Mouse (Mus musculus) embryonic facial prominence, embryonic 15.5 days (tissue): ENCODE data around the gene Rapgef5. TPM values are rescaled to one million over a fixed set of nuclear protein-coding genes. Genes with fewer than 3 reads are reported as not detected.

Experiments
- ATAC-seq: fragments of 200-750 bp; cut with Nextera tagmentation; 2 replicates; pipeline ENCODE4 v1.8.0; 2017; ENCODE audit warnings: low read depth, moderate TSS enrichment; ENCODE audit not compliant: insufficient number of reproducible peaks, low FRiP score, low TSS enrichment
- H3K27ac ChIP-seq: fragments of 300-500 bp; sonication (generic); replicated peaks from 2 replicates; pipeline ENCODE4 v1.5.1; 2015; ENCODE audit warnings: mild to moderate bottlenecking, inconsistent platforms
- H3K27me3 ChIP-seq: fragments of 300-500 bp; sonication (generic); 2 replicates; pipeline ENCODE4 v1.6.1; 2015; ENCODE audit warnings: inconsistent platforms
- H3K36me3 ChIP-seq: fragments of 300-500 bp; sonication (generic); 2 replicates; pipeline ENCODE4 v1.6.1; 2015; ENCODE audit warnings: mild to moderate bottlenecking, inconsistent platforms
- H3K4me1 ChIP-seq: fragments of 300-500 bp; sonication (generic); 2 replicates; pipeline ENCODE4 v1.6.1; 2015; ENCODE audit warnings: inconsistent platforms
- H3K4me2 ChIP-seq: fragments of 300-500 bp; sonication (generic); replicated peaks from 2 replicates; pipeline ENCODE4 v1.6.1; 2015; ENCODE audit warnings: mild to moderate bottlenecking, inconsistent platforms
- H3K4me3 ChIP-seq: fragments of 300-500 bp; sonication (generic); replicated peaks from 2 replicates; pipeline ENCODE4 v1.5.1; 2015; ENCODE audit warnings: mild to moderate bottlenecking, inconsistent platforms
- H3K9ac ChIP-seq: fragments of 300-500 bp; sonication (generic); 2 replicates; pipeline ENCODE4 v1.6.1; 2015; ENCODE audit warnings: inconsistent platforms
- H3K9me3 ChIP-seq: fragments of 300-500 bp; sonication (generic); replicated peaks from 2 replicates; pipeline ENCODE4 v1.6.1; 2016; ENCODE audit warnings: inconsistent platforms
- WGBS: fragments of 180-500 bp; shearing (Covaris S2); methylation state at CpG from one replicate; pipeline ENCODE4 v1.1.7; 2015; 5-methylcytosine and 5-hydroxymethylcytosine counted together
- polyA plus RNA-seq: library from polyadenylated mRNA; unstranded; fragments of >200 nt; fragmentation: Nextera tagmentation; extraction: Ambion mirVana; gene quantifications from 2 replicates; pipeline ENCODE4 v1.2.1, GENCODE M21; 2015

The Rapgef5 gene
- polyA plus RNA-seq, 1 experiment from 2014 or later: 8.6 TPM

DNA sequence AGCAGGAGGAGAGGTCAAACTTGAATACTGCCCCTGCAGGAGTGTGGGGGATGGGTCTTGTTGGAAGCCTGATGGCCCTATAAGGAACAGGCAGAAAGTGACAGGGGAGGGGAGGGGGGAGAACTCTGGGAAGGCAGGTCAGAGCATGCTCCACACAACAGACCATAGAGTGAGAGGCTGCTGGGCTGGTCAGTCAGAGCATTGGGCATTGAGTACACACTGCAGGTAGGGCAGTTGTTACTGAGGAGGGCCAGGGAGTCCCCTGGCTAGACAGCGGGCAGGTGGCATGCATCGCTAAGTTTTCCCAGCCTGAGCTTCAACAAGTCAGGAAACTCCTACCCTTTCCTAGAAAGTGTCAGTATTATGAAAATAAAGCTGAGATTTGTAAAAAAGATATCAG lies 106.7 kb downstream of the Rapgef5 start:
- no peaks in the 10 kb centered on the region for H3K27me3 ChIP-seq
- H3K9me3 ChIP-seq: no peaks in the 10 kb centered on the region

DNA sequence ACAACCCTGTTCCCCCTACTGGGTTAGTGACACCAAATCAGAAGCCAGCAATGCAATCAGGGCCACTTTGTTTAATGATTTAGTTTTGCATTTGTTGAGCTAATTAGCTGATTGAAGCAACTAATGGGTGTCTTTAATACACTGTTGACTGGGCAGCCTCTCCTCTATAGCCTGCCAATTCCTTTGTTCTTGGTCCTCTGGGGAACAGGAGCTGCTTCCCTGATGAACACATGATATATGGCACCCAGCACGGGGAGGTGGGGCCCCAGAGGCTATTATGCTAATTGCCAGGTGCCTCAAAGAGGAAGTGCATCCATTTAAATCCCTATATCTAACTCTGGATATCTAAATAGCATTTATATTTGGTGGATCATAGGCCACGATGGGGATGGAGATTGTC lies 111.0 kb downstream of the Rapgef5 start:
- ATAC-seq: peak; percentile 82
- no peak overlapping the region for H3K4me3 ChIP-seq
- no peak overlapping the region for H3K4me2 ChIP-seq
- H3K27ac ChIP-seq: no peak overlapping the region
- H3K9me3 ChIP-seq: no peaks in the 10 kb centered on the region
- H3K9ac ChIP-seq: no peak overlapping the region
- H3K4me1 ChIP-seq: no peaks in the 10 kb centered on the region
- 42% methylated on average over 2 of the region's 2 CpGs for WGBS
- H3K27me3 ChIP-seq: no peaks in the 10 kb centered on the region
- no peaks in the 10 kb centered on the region for H3K36me3 ChIP-seq

More for the DNA sequence above, 106.7 kb downstream of the Rapgef5 start:
- WGBS: 82% methylated on average over 2 of the region's 2 CpGs
- ATAC-seq: no peak
- Histone ChIP-seq H3K4me3 (no peak overlapping the region), H3K4me2 (no peak overlapping the region), H3K36me3 (no peaks in the 10 kb centered on the region), H3K27ac (no peak overlapping the region), H3K9ac (no peak overlapping the region), H3K4me1 (no peaks in the 10 kb centered on the region)

- H3K27ac ChIP-seq: no peak overlapping the region
- H3K4me3 ChIP-seq: no peak overlapping the region
- H3K9me3 ChIP-seq: no peaks in the 10 kb centered on the region
- H3K4me1 ChIP-seq: no peaks in the 10 kb centered on the region
- no peak overlapping the region for H3K9ac ChIP-seq
- no peak overlapping the region for H3K4me2 ChIP-seq
- no peak for ATAC-seq
- no peaks in the 10 kb centered on the region for H3K27me3 ChIP-seq
- no peaks in the 10 kb centered on the region for H3K36me3 ChIP-seq
- WGBS: 48% methylated on average over 18 of the region's 18 CpGs
Measured at GRCm38 (mm10) chr12:117628321-117629093, 112.2 kb downstream of the Rapgef5 start.

DNA sequence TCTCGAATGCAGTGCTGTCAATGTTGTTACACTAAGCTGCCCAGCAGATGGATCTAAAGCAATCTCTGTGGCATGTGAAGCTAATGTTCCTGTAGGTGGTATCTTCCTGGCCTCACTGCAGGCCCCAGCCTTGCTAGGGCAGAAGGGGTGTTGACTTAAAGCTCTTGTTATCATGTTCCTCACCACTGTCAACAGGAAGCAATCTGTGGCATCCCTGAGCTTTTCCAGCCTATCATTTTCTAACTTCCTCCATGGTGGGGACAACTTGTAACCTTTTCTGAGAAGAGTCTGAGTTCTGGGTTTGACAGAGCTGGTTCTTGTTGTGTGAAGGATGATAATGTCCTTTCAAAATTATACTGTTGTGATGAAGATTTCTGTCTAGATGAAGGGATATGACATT lies 115.9 kb downstream of the Rapgef5 start:
- Histone ChIP-seq H3K27me3 (no peaks in the 10 kb centered on the region), H3K27ac (no peak overlapping the region), H3K4me3 (no peak overlapping the region), H3K36me3 (no peaks in the 10 kb centered on the region), H3K9ac (no peak overlapping the region), H3K4me1 (no peaks in the 10 kb centered on the region), H3K4me2 (no peak overlapping the region), H3K9me3 (no peaks in the 10 kb centered on the region)
- WGBS: 52% methylated on average over 1 of the region's 1 CpGs
- no peak for ATAC-seq

DNA sequence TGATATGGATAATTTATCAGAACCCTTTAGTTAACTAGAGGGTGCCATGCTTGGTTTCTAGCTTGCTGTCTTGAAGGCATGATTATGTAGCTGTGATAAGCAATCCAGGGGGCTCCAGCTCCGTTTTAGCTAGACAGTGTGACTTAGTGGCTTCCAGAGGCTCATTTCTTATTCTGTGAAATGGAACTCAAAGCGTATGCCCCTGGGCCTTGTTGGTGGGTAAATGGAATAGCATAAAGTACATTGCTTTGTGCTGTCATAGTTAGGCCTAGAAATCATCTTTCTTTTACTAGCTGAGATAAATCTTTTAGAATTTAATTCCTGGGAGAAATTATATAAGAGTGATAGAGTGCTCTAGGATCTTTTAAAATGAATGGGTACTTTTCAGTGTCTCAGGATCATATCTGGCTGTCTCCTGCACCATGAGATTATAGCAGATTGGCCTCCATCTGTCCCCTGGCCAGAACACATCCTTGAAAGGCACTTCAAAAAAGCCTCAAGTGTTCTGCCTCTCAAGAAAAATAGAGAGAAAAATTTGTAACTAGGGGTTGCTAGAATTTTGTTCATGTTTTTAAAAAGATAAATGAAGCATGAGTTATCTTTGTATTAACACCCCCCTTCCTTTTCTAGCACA lies 120.0 kb downstream of the Rapgef5 start:
- Histone ChIP-seq H3K36me3 (no peaks in the 10 kb centered on the region), H3K9ac (no peak overlapping the region), H3K4me1 (no peaks in the 10 kb centered on the region), H3K9me3 (no peaks in the 10 kb centered on the region), H3K27ac (no peak overlapping the region), H3K27me3 (no peaks in the 10 kb centered on the region), H3K4me3 (no peak overlapping the region), H3K4me2 (no peak overlapping the region)
- 63% methylated on average over 2 of the region's 2 CpGs for WGBS
- ATAC-seq: no peak

DNA sequence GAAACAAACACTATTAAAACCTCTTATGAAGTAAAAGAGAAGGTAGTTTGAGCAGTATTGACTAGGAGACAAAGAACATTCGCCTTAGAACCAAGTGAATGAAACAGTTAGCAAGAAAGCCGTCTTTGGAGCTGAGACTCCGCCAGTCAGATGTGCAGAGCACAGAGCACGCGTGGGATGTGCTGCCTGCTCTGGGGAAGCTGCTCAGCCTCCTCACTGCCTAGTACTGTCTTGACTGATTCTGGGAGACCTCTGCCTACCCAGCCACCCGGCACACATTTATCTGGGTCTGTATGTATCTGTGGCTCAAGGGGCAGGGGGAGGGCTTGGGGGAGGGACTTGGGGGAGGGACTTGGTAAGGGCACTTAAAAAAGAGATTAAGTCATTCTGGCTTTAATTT lies 120.7 kb downstream of the Rapgef5 start:
- H3K4me2 ChIP-seq: no peak overlapping the region
- no peaks in the 10 kb centered on the region for H3K4me1 ChIP-seq
- H3K4me3 ChIP-seq: no peak overlapping the region
- H3K9me3 ChIP-seq: no peaks in the 10 kb centered on the region
- no peaks in the 10 kb centered on the region for H3K36me3 ChIP-seq
- no peak overlapping the region for H3K27ac ChIP-seq
- no peak overlapping the region for H3K9ac ChIP-seq
- no peak for ATAC-seq
- no peaks in the 10 kb centered on the region for H3K27me3 ChIP-seq
- WGBS: 80% methylated on average over 6 of the region's 6 CpGs

- H3K27me3 ChIP-seq: no peaks in the 10 kb centered on the region
- ATAC-seq: no peak
- H3K4me2 ChIP-seq: no peak overlapping the region
- no peaks in the 10 kb centered on the region for H3K4me1 ChIP-seq
- WGBS: 64% methylated on average over 2 of the region's 2 CpGs
- H3K4me3 ChIP-seq: no peak overlapping the region
- H3K36me3 ChIP-seq: no peaks in the 10 kb centered on the region
- no peaks in the 10 kb centered on the region for H3K9me3 ChIP-seq
- no peak overlapping the region for H3K27ac ChIP-seq
- H3K9ac ChIP-seq: no peak overlapping the region
Measured at GRCm38 (mm10) chr12:117638833-117639232, 122.6 kb downstream of the Rapgef5 start.

DNA sequence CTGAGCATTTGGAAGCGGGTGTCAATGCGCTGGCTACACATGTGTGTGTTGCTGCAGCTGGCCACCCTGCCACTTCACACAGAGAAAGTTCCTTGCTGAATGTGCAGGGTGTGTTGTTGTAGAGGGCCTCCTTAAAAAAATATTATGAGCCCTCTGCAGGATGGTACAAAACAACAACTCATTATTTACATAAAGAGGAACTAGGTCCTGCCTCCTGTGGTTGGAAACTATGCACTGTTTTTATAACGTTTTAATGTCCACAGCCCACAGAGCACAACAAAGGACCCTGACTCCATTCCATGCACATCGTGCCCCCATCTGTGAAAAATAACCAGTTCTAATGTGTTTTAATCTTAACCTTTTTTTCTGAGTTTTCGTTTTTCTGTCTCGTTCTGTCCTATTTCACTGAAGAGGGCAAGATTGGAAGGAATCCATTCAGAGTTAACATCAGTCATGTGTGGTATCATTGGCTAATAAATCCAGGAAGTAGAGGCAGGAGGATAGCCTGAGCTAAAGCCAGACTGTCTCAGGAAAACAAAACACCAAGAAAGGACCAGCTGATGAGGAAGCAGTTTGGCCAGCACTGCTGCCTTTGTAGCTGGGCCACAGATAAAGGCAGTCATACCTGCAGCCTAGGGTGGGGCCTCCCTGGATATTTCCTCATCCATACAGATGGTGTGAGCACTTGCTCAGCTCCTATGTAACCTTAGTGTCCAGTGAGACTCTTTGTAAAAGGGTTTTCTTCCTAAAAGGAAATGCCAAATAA lies 123.3 kb downstream of the Rapgef5 start:
- H3K27ac ChIP-seq: no peak overlapping the region
- no peak overlapping the region for H3K4me2 ChIP-seq
- H3K9ac ChIP-seq: no peak overlapping the region
- ATAC-seq: no peak
- no peaks in the 10 kb centered on the region for H3K9me3 ChIP-seq
- H3K27me3 ChIP-seq: no peaks in the 10 kb centered on the region
- H3K36me3 ChIP-seq: no peaks in the 10 kb centered on the region
- no peaks in the 10 kb centered on the region for H3K4me1 ChIP-seq
- H3K4me3 ChIP-seq: no peak overlapping the region
- 56% methylated on average over 6 of the region's 6 CpGs for WGBS

- 51% methylated on average over 2 of the region's 2 CpGs for WGBS
- Histone ChIP-seq H3K36me3 (no peaks in the 10 kb centered on the region), H3K27ac (no peak overlapping the region), H3K4me1 (no peaks in the 10 kb centered on the region), H3K4me2 (no peak overlapping the region), H3K9me3 (no peaks in the 10 kb centered on the region), H3K4me3 (no peak overlapping the region), H3K9ac (no peak overlapping the region), H3K27me3 (no peaks in the 10 kb centered on the region)
- ATAC-seq: no peak
Measured at GRCm38 (mm10) chr12:117642512-117642911, 126.2 kb downstream of the Rapgef5 start.

DNA sequence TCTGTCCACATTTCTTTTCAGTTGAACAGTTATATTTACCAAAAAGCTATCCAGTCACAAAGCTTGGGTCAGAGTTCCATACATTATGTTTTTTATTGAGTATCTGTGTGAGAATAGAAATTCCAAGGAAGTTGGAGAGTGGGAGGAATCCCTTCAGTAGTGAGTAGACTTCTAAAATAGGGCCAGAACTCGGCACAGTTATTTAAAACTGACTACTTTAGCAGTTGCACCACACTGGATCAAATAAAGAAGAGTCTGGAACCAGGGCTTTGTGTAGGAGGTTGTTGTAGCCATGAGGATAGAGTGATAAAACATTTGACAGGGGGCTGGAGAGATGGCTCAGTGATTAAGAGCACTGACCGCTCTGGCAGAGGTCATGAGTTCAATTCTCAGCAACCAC lies 129.5 kb downstream of the Rapgef5 start:
- Histone ChIP-seq H3K9ac (no peak overlapping the region), H3K9me3 (no peaks in the 10 kb centered on the region), H3K36me3 (no peaks in the 10 kb centered on the region), H3K27ac (no peak overlapping the region), H3K27me3 (no peaks in the 10 kb centered on the region), H3K4me3 (no peak overlapping the region), H3K4me2 (no peak overlapping the region), H3K4me1 (no peaks in the 10 kb centered on the region)
- WGBS: 85% methylated on average over 2 of the region's 2 CpGs
- no peak for ATAC-seq

- Histone ChIP-seq H3K27ac (no peak overlapping the region), H3K4me3 (no peak overlapping the region), H3K9me3 (no peaks in the 10 kb centered on the region), H3K4me2 (no peak overlapping the region), H3K9ac (no peak overlapping the region), H3K27me3 (no peaks in the 10 kb centered on the region), H3K36me3 (no peaks in the 10 kb centered on the region), H3K4me1 (no peaks in the 10 kb centered on the region)
- no peak for ATAC-seq
- WGBS: 80% methylated on average over 8 of the region's 8 CpGs
Measured at GRCm38 (mm10) chr12:117653920-117654472, 137.7 kb downstream of the Rapgef5 start.
